Mouse (Mus musculus) mouse trophoblast stem cell (cell line): ENCODE measurements around the gene Idh3g.
"Not testable (repeated sequence)": the region's sequence is repeated elsewhere in the genome, so short reads cannot be mapped to it uniquely, and the experiment has no call there.

Source experiments
- in situ Hi-C, 2 experiments: fragments of 300-500 bp; cut with MseI, MboI; formaldehyde crosslinking; loops; 2 replicates in 1 of 2; 3 replicates in 1 of 2; pipeline ENCODE4 v1.15.1; 2025

The Idh3g gene

DNA sequence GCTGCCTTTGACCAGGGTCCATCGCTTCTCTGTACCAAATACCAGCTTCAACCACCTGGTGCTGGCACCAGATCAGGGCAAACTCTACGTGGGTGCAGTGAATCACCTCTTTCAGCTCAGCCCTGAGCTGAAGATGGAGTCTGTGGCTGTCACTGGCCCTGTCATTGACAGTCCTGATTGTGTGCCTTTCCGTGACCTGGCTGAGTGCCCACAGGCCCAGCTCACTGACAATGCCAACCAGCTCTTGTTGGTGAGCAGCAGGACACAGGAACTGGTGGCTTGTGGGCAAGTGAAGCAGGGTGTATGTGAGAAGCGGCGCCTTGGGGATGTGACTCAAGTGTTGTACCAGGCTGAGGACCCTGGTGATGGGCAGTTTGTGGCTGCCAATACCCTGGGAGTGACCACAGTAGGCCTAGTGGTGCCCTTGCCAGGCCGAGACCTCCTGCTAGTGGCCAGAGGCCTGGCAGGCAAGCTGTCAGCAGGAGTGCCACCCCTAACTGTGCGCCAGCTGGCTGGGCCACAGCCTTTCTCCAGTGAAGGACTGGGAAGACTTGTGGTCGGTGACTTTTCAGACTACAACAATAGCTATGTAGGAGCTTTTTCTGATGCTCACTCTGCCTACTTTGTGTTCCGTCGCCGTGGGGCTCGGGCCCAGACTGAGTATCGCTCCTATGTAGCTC, 27.9 kb downstream of the Idh3g start:
- in situ Hi-C loops, result no loop called here

DNA sequence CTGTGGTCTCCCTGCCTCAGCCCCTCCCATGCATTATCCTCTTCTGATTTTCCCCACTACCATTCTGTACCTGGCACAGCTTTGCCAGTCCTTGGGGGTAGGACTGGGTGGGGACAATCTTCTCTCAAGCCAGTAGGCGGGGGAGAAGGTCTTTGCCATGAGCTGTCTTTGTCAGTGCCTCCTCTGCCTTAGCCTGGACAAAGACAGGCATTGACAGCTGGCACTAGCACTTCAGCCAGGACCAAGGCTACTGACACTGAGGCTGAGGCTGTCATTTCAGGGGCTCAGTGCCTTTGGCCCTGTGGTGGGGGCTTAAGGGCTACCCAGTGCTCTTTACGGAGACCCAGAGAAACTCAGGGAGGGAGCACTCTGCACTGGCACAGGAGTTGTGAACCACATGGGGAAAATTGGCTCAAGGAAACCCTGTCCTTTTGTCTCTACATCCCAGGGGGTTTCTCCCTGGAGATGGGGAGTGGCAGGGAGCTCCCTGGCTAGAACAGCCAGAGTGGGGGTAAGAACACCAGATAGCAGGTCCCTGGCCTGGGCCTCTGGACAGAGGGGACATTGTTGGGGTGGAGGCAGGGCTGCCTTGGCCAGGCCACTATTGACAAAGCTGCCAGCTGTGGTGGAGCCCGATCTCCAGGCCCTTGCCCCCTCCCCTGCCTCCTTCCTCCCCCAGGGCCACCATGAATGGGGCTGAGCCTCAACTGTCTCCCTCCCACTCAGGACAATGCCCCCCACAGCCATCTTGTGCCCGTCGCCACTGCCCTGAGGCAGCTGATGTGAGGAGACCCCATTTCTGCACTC, 30.2 kb downstream of the Idh3g start, which contains the start of gene Plxnb3:
TSS of gene Plxnb3 (plus strand) at position 757 of the 807 bp plus-strand sequence.
- in situ Hi-C loops, result no loop called here

GRCm38 (mm10) chrX:73748977-73749376, 37.7 kb downstream of the Idh3g start:
- in situ Hi-C loops, result no loop called here

DNA sequence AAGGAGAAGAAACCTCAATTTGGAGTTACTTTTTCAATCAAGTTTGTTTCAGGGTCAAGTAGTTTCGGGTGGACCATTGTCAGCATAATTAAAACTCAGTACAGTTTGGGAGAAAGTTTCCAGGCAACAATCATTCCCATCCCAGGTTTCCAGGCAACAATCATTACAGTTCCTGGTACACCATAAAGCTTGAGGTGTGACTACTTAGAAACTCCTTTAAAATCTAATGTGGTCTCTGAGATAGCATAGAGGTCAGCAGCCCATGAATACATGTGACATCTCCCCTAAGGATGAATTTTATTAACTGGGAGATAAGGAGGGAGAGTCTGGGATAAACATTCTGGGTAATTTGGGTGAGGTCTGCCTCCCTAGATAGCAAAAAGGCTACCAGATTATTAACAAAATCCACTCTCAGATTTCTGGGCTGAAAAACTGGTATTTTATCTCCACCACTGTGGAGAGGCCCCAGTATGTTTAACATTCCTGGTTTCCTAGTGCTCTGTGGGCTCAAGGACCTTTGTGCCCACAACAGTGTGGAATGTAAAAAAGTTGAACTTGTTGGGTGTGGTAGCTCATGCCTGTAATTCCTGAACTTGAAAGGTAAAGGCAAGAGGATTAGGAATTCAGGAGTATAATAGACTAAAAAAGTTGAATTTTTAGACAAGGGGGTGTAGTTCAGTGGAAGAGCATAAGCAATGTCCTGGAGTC, 41.8 kb downstream of the Idh3g start:
- in situ Hi-C loops, result no loop called here

DNA sequence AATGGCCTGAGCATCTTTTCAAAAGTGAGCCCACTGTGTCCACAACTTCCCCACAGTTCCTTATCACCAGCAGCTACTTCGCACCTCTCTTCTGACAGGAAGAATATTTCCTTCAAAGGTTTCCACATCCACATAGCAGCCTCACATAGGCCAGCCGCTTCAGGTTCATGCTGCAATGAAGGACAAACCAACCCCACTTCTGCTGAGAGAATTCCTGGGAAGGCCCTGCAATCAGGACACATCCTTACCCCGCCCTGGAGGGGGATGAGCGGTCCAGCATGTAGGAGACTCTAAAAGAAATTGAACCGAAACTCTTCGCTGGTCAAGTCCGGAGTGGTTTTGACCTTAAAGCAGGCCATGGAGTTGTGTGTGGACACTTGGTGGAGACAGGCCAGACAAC, 46.9 kb downstream of the Idh3g start:
- in situ Hi-C loops, result not testable (repeated sequence)

GRCm38 (mm10) chrX:73739151-73739550, 47.5 kb downstream of the Idh3g start:
- in situ Hi-C loops, result no loop called here

DNA sequence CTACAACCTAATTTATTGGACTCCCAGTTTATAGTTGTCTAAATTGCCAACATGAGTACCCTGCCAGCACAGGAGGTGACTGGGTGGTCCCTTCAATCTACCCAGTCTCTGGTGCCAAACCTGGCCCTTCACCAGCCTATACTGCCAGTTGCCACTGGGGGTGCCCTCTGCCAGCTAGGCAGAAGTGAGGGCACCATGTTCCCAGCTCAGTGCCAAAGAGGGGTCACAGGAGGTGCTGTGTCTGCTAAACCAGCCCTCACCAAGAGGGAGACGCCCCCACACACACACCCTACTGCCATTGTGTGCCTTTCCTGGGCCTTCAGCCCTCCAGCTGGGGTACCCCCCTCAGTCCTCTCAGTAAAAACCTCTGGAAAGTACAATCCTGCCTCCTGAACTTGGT, 48.5 kb downstream of the Idh3g start:
- in situ Hi-C loops, result no loop called here

DNA sequence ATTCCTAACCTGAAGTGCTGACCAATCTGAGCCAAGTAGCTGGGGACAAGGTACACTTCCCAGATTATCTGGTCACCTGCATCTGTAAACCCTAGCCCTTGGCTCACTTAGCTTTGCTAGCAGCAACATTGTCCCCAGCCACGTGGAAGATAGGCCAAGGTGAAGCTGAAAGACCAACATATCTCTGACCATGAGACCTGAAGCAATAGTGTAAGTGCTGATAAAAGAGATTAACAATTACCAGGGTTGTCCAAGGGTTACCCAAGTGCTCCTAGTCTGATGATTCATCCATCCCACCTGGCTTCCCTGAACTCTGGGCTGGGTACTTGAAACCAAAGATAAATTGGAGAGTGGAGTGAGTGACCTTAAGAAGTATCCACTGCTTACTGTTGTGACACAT, 55.8 kb downstream of the Idh3g start:
- in situ Hi-C loops, result no loop called here
